ENCODE assay signal across 9 mouse cellular contexts in the genomic region with DNA sequence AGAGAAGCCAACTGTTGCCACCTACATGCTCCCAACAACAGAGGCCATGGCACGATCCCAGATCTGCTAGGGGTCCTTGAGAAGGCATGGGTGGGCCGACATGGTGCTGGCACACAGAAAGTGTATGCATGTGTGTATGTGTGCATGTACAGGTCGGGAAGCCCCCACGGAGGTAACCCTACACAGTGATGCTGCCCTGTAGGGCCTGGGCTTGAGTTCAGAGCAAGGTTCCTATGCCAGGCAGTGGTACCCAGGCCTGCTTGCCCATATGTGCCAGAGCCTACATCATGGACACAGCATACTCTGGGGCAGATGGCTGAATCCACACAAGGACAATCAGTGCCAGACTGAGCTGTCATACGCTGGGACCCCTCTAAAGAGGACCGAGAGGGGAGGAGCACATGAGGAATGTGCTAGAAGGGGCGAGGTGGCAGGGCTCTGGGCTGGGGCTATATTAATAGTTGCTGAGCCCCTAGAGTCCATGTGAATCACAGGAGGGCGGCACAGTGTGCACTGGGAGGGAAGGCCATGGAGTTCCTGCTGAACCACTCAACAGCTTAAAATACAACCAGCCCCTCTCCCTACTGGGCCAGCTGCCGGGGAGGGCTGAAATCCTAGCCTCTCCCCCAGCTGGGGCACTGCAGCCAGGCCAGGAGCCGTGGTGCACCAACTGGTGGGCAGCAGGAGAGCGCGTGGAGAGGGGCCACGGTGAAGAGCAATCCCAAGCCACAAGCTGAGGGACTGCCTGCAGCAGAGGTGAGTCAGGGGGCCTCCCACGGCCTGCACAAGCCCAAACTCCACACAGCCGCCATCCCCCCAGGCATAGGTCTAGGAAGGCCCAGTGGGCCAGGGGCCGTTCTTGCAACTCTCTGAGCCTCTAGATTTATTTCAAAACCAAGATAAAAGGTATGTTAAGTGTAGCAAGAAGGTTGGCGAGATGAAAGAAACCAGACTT. TPM values are rescaled to one million over a fixed set of nuclear protein-coding genes. Genes with fewer than 3 reads are reported as not detected.
A peak's percentile ranks its signal among the peaks of the same experiment; 100 is the strongest.
DNase-seq lines count a peak whose midpoint lies in the region; ATAC-seq and TF ChIP-seq lines count a peak whose summit lies in the region.
"Had no signal": no experiment of that assay in that cellular context is flagged by ENCODE, and none has a peak within 500 bp of the region (broad histone marks: within the 10 kb centered on the region; RNA-seq: fewer than 3 reads in every experiment).

No protein-coding gene starts in this region.

- no peak for ATAC-seq in limb, embryonic 12.5 days (ENCODE audit: insufficient number of reproducible peaks, insufficient read depth, low FRiP score, low TSS enrichment, low read depth)

- peak overlapping the region; percentile 79 for H3K9ac ChIP-seq in heart, adult 2 months (ENCODE audit: low read depth, low read length)
- H3K9ac ChIP-seq in limb, embryonic 12.5 days (replicated peaks), result peak overlapping the region; percentile 28; the same call in 1 of the 2 replicates
- H3K9ac ChIP-seq: midbrain, embryonic 12.5 days had no signal

- TF ChIP-seq POLR2A in brain, embryonic 14.5 days (IDR thresholded peaks at IDR 0.05; ENCODE audit: borderline replicate concordance, extremely low read depth, insufficient read depth, insufficient read length, poor library complexity, severe bottlenecking), result no peak
- no peak for TF ChIP-seq POLR2A in cerebellum, adult 2 months (IDR thresholded peaks at IDR 0.05; ENCODE audit: borderline replicate concordance, insufficient read depth, low read length)
- TF ChIP-seq POLR2A in heart, adult 2 months (IDR thresholded peaks at IDR 0.05; ENCODE audit: insufficient read depth, low read depth, low read length), result peak; percentile 61; the same call in 1 of the 2 replicates

- H3K4me1 ChIP-seq in cerebellum, adult 2 months (ENCODE audit: control insufficient read depth, insufficient read depth, low read length), result peaks cover 68% of the 10 kb centered on the region
- peaks cover 7% of the 10 kb centered on the region for H3K4me1 ChIP-seq in heart, adult 2 months (ENCODE audit: control insufficient read depth, insufficient read depth, low read length)
- peaks cover 42% of the 10 kb centered on the region for H3K4me1 ChIP-seq in limb, embryonic 12.5 days (replicated peaks)

- TF ChIP-seq EP300 in heart, adult 2 months (IDR thresholded peaks at IDR 0.05; ENCODE audit: insufficient read depth, low read depth, low read length), result no peak

- peak overlapping the region; percentile 17; the same call in 1 of the 2 replicates for H3K4me2 ChIP-seq in limb, embryonic 12.5 days
- H3K4me2 ChIP-seq: midbrain, embryonic 12.5 days had no signal

- no peaks in the 10 kb centered on the region for H3K9me3 ChIP-seq in limb, embryonic 12.5 days
- H3K9me3 ChIP-seq: midbrain, embryonic 12.5 days had no signal

- H3K4me3 ChIP-seq in left cerebral cortex, adult 2 months, result no peak overlapping the region
- H3K4me3 ChIP-seq in cerebellum, adult 2 months (replicated peaks; ENCODE audit: insufficient read depth, low read depth, low read length), result no peak overlapping the region
- peak overlapping the region; percentile 35 for H3K4me3 ChIP-seq in heart, adult 2 months
- no peak overlapping the region for H3K4me3 ChIP-seq in limb, embryonic 12.5 days (replicated peaks)
- H3K4me3 ChIP-seq: midbrain, embryonic 12.5 days had no signal

- no peak for TF ChIP-seq CTCF in left cerebral cortex, adult 2 months (IDR thresholded peaks at IDR 0.05)
- TF ChIP-seq CTCF in brain, embryonic 14.5 days (IDR thresholded peaks at IDR 0.05; ENCODE audit: borderline replicate concordance, extremely low read depth, insufficient read depth, insufficient read length), result no peak
- no peak for TF ChIP-seq CTCF in cerebellum, adult 2 months (IDR thresholded peaks at IDR 0.05; ENCODE audit: borderline replicate concordance, insufficient read depth, low read depth, low read length)
- no peak for TF ChIP-seq CTCF in heart, adult 2 months (IDR thresholded peaks at IDR 0.05)

- no peaks in the 10 kb centered on the region for H3K27me3 ChIP-seq in cerebellum, adult 2 months (ENCODE audit: control insufficient read depth, insufficient read depth, low read length)
- H3K27me3 ChIP-seq in heart, adult 2 months (ENCODE audit: control insufficient read depth, insufficient read depth, low read length), result no peaks in the 10 kb centered on the region
- H3K27me3 ChIP-seq in limb, embryonic 12.5 days, result no peaks in the 10 kb centered on the region
- H3K27me3 ChIP-seq: midbrain, embryonic 12.5 days had no signal

- peak overlapping the region; percentile 50 for H3K27ac ChIP-seq in left cerebral cortex, adult 2 months
- no peak overlapping the region; the same call in 1 of the 2 replicates for H3K27ac ChIP-seq in cerebellum, adult 2 months (ENCODE audit: insufficient read depth, low read length)
- H3K27ac ChIP-seq in heart, adult 2 months, result peak overlapping the region; percentile 90
- H3K27ac ChIP-seq in limb, embryonic 12.5 days, result peak overlapping the region; percentile 82
- H3K27ac ChIP-seq: midbrain, embryonic 12.5 days had no signal

- intact Hi-C loops in left cerebral cortex, adult 2 months (cut with DNase I), result no loop called here
- intact Hi-C loops in heart, adult 2 months (cut with DNase I), result no loop called here

- DNase-seq in left cerebral cortex, adult 2 months (ENCODE audit: extremely low spot score in 1 of 2, low spot score in 2 of 2), result peak in 1 of 2 experiments; percentile 10
- no peak for DNase-seq in left cerebral cortex, adult 8-10 months (ENCODE audit: low spot score in 2 of 2)
- peak; percentile 20 for DNase-seq in brain, embryonic 14.5 days (ENCODE audit: low read depth)
- peak; percentile 34 to 36 for DNase-seq in cerebellum, adult 2 months
- peak; percentile 63 to 71 for DNase-seq in heart, adult 2 months
- DNase-seq in adipocyte (ENCODE audit: low spot score), result no peak
- DNase-seq in retina, postnatal 1 day, result no peak

- H3K36me3 ChIP-seq in heart, adult 2 months (ENCODE audit: control insufficient read depth, insufficient read depth, low read length), result no peaks in the 10 kb centered on the region
- H3K36me3 ChIP-seq in limb, embryonic 12.5 days, result peaks cover 58% of the 10 kb centered on the region

- WGBS in cerebellum, adult 2 months, result 28% methylated on average over 17 of the region's 17 CpGs
- 62% methylated on average over 17 of the region's 17 CpGs for WGBS in heart, adult 2 months
- 72% methylated on average over 17 of the region's 17 CpGs for WGBS in limb, embryonic 12.5 days

- no peaks in the 10 kb centered on the region; the same call in 1 of the 2 replicates for H3K79me2 ChIP-seq in heart, adult 2 months (replicated peaks; ENCODE audit: control insufficient read depth, insufficient read depth, low read length)

RNA-seq across cellular contexts. Expression of gene Ndufb7, which starts 9.4 kb away (rescaled TPM):
- total RNA-seq in left cerebral cortex, adult 2 months (2021), result 100 to 1,000 TPM; 144 to 147 TPM
- total RNA-seq in left cerebral cortex, adult 8-10 months (2022), result 100 to 1,000 TPM; 115 to 152 (median 134) TPM
- polyA plus RNA-seq in brain, embryonic 14.5 days (2012; rRNA removed), result 294 and 383 TPM in 2 replicates
- polyA plus RNA-seq in cerebellum, adult 2 months (2012; rRNA removed), result 394 and 445 TPM in 2 replicates
- total RNA-seq in heart, adult 2 months (2021), result 100 to 1,000 TPM; 620 to 733 TPM
- polyA plus RNA-seq in heart, adult 2 months (2012; rRNA removed), result 1,081 and 1,159 TPM in 2 replicates
- 302 and 305 TPM in 2 replicates for polyA plus RNA-seq in limb, embryonic 12.5 days (2016; fragmentation: Nextera tagmentation; extraction: Ambion mirVana)

RNA-seq across cellular contexts. Expression of gene Tecr, which starts 31.9 kb away (rescaled TPM):
- 100 to 1,000 TPM; 572 to 605 TPM for total RNA-seq in left cerebral cortex, adult 2 months (2021)
- 100 to 1,000 TPM; 638 to 678 (median 672) TPM for total RNA-seq in left cerebral cortex, adult 8-10 months (2022)
- 913 and 1,191 TPM in 2 replicates for polyA plus RNA-seq in brain, embryonic 14.5 days (2012; rRNA removed)
- 1,238 and 1,304 TPM in 2 replicates for polyA plus RNA-seq in cerebellum, adult 2 months (2012; rRNA removed)
- total RNA-seq in heart, adult 2 months (2021), result 100 to 1,000 TPM; 445 to 505 TPM
- 772 and 935 TPM in 2 replicates for polyA plus RNA-seq in heart, adult 2 months (2012; rRNA removed)
- polyA plus RNA-seq in limb, embryonic 12.5 days (2016; fragmentation: Nextera tagmentation; extraction: Ambion mirVana), result 577 and 580 TPM in 2 replicates

RNA-seq across cellular contexts. Expression of gene Dnajb1, which starts 32.2 kb away (rescaled TPM):
- 10 to 100 TPM; 50.1 to 71.0 TPM for total RNA-seq in left cerebral cortex, adult 2 months (2021)
- 10 to 100 TPM; 44.9 to 46.9 (median 45.6) TPM for total RNA-seq in left cerebral cortex, adult 8-10 months (2022)
- polyA plus RNA-seq in brain, embryonic 14.5 days (2012; rRNA removed), result 35.1 and 38.0 TPM in 2 replicates
- 29.9 and 33.0 TPM in 2 replicates for polyA plus RNA-seq in cerebellum, adult 2 months (2012; rRNA removed)
- 10 to 100 TPM; 11.3 to 16.8 TPM for total RNA-seq in heart, adult 2 months (2021)
- 13.4 and 17.4 TPM in 2 replicates for polyA plus RNA-seq in heart, adult 2 months (2012; rRNA removed)
- polyA plus RNA-seq in limb, embryonic 12.5 days (2016; fragmentation: Nextera tagmentation; extraction: Ambion mirVana), result 68.4 and 72.8 TPM in 2 replicates

RNA-seq across cellular contexts. Expression of gene Olfr370, which starts 40.3 kb away (rescaled TPM):
- not detected for total RNA-seq in left cerebral cortex, adult 2 months (2021)
- total RNA-seq in left cerebral cortex, adult 8-10 months (2022), result not detected
- 0.10 and 0.15 TPM in 2 replicates for polyA plus RNA-seq in brain, embryonic 14.5 days (2012; rRNA removed)
- polyA plus RNA-seq in cerebellum, adult 2 months (2012; rRNA removed), result not detected in 2 replicates
- total RNA-seq in heart, adult 2 months (2021), result not detected
- polyA plus RNA-seq in heart, adult 2 months (2012; rRNA removed), result not detected in 2 replicates
- polyA plus RNA-seq in limb, embryonic 12.5 days (2016; fragmentation: Nextera tagmentation; extraction: Ambion mirVana), result not detected in 2 replicates
- polyA plus RNA-seq: midbrain, embryonic 12.5 days had no signal

Comparison
In these comparisons a context has a peak if more than half of its experiments do, and no peak if none do; other contexts are left out.
1. DNase-seq: peak in brain, embryonic 14.5 days (single experiment), cerebellum, adult 2 months (2 of 2) and heart, adult 2 months (2 of 2); none in left cerebral cortex, adult 8-10 months (0 of 2), adipocyte (single experiment) and retina, postnatal 1 day (single experiment).